Mouse (Mus musculus) bone marrow macrophage, adult 2 months (primary cell): Measurements from ENCODE around the gene Gm42688.

Experiments used
- CTCF ChIP-seq: IDR thresholded peaks from 2 replicates; pipeline ENCODE4 v1.5.1; 2012; ENCODE audit warnings: low read depth, mild to moderate bottlenecking, low read length, moderate library complexity
- POLR2A ChIP-seq: IDR thresholded peaks from 2 replicates; pipeline ENCODE4 v1.6.1; 2012; ENCODE audit warnings: mild to moderate bottlenecking, low read depth, low read length, borderline replicate concordance

GRCm38 (mm10) chr6:83136881-83137575 is 35.6 kb downstream of the Gm42688 start:
- TF ChIP-seq POLR2A (no peak), CTCF (no peak)
